Mouse (Mus musculus): Measurements from ENCODE around the gene Aldh1b1. TPM values are rescaled to one million over a fixed set of nuclear protein-coding genes. Genes with fewer than 3 reads are reported as not detected.

The Aldh1b1 gene
- polyA plus RNA-seq, 1 experiment from 2014 or later = 0.08 TPM

DNA sequence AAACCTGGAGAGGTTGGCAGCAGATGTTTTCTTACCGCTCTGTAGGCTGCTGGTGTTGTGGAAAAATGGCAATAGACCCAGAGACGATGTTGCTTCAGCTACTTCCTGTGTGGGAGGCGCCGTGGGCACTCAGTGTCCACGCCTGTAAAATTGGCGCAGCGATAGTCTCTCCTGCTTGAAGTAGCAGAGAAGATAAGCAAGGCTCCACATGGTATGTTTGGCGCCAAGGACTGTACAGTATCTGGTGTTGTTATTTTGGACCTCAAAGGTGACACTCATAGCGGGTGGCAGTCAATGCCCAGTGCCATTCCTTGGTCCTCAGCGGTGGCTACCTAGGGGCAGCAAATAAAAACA lies 34.7 kb upstream of the Aldh1b1 start:
- ChIA-PET CTCF (no interaction called here), POLR2A (no interaction called here)
- TF ChIP-seq CTCF (IDR thresholded peaks at IDR 0.05) = no peak
- ATAC-seq = no peak
- no peak for DNase-seq (ENCODE audit: low read depth, low spot score)
- no peaks in the 10 kb centered on the region for H3K27me3 ChIP-seq
- in situ Hi-C loops (cut with MboI; ENCODE audit: low pct_unique_long_range_greater_than_20kb) = no loop called here

DNA sequence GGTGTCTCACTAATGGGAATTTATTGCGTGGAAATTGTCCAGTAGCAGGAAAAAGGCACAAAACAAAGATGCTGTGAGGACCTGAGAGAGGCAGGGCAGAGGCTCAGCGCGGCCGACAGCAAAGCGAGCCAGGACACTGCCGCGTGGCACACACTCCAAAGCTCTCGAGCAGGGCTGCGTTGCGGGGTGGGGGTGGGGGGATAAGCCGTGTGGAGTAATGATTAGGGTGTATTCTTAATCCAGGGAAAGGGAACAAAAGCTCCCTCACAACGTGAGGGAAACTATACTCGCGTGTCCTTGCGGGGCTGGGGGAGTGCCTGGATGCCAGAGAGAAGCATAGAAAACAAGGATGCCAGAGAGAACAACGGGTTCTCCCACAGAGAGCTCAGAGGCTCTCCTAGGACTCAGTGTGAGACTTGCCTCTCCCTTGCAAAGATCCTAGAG lies 33.7 kb upstream of the Aldh1b1 start:
- TF ChIP-seq CTCF (IDR thresholded peaks at IDR 0.05) = no peak
- no peaks in the 10 kb centered on the region for H3K27me3 ChIP-seq
- ChIA-PET POLR2A (no interaction called here), CTCF (no interaction called here)
- ATAC-seq (no peak), DNase-seq (ENCODE audit: low read depth, low spot score) (no peak)
- in situ Hi-C loops (cut with MboI; ENCODE audit: low pct_unique_long_range_greater_than_20kb) = no loop called here

DNA sequence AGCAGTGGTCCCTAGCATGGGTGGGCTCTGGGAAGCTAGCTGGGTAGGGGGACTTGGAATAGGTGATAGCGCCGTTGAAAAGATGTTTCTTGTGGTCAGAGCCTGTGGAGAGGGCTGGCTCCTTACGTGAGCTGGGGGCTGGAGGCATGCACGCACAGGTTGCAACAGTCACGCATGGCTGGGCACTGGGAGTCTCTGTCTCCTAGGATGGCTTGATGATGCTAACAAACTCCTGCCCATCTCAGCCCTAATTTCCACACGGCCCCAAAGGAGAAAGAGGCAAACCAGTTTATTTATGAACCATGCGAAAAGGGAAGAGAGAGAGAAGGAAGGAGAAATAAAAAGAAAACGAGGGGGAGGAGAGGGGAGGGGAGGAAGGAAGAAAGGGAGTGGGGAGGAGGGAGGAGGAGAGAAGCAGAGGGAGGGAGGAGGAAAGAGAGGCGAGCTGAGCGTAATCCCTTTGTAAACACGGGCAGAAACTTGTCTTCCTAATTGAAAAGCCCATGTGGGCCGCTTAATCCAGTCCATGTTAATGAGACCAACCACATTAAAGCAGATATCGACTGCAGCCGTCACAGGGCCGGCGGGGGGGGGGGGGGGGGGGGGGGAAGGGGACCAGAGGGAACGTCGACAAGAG lies 33.1 kb upstream of the Aldh1b1 start:
- DNase-seq (ENCODE audit: low read depth, low spot score) = no peak
- no peak for ATAC-seq
- no peaks in the 10 kb centered on the region for H3K27me3 ChIP-seq
- no peak for TF ChIP-seq CTCF (IDR thresholded peaks at IDR 0.05)
- in situ Hi-C loops (cut with MboI; ENCODE audit: low pct_unique_long_range_greater_than_20kb) = no loop called here
- ChIA-PET POLR2A (no interaction called here), CTCF (no interaction called here)

DNA sequence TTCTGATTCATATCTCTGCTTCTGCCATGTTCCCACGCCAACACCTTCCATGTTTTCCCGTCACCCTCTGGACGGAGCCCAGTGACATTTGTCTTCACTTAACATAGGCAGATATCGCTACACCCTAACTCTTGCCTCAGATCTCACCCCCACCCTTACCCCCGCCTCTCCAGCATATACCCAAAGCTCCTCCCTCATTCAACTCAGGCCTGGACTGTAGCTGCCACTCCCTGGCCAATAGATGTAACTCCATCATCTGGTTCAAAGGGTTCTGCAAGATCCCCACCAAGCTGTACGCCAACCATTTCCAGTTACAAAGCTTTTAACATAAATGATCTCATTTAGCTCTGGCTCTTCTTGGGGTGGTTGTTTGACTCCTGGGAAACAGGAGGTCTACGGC lies 32.0 kb upstream of the Aldh1b1 start:
- CTCF ChIA-PET = no interaction called here
- DNase-seq (ENCODE audit: low read depth, low spot score) (no peak), ATAC-seq (no peak)
- no peak for TF ChIP-seq CTCF (IDR thresholded peaks at IDR 0.05)
- in situ Hi-C loops (cut with MboI; ENCODE audit: low pct_unique_long_range_greater_than_20kb) = no loop called here
- H3K27me3 ChIP-seq = no peaks in the 10 kb centered on the region
- POLR2A ChIA-PET = no interaction called here

GRCm38 (mm10) chr4:45767891-45768558 lies 30.8 kb upstream of the Aldh1b1 start:
- in situ Hi-C loops (cut with MboI; ENCODE audit: low pct_unique_long_range_greater_than_20kb) = no loop called here
- ATAC-seq = no peak
- CTCF ChIA-PET = no interaction called here
- DNase-seq (ENCODE audit: low read depth, low spot score) = no peak
- POLR2A ChIA-PET = no interaction called here
- TF ChIP-seq CTCF (IDR thresholded peaks at IDR 0.05) = no peak
- H3K27me3 ChIP-seq = no peaks in the 10 kb centered on the region

GRCm38 (mm10) chr4:45769141-45769540 lies 29.7 kb upstream of the Aldh1b1 start:
- in situ Hi-C loops (cut with MboI; ENCODE audit: low pct_unique_long_range_greater_than_20kb) = no loop called here
- CTCF ChIA-PET = no interaction called here
- no peaks in the 10 kb centered on the region for H3K27me3 ChIP-seq
- DNase-seq (ENCODE audit: low read depth, low spot score) (no peak), ATAC-seq (no peak)
- TF ChIP-seq CTCF (IDR thresholded peaks at IDR 0.05) = no peak
- POLR2A ChIA-PET = no interaction called here

DNA sequence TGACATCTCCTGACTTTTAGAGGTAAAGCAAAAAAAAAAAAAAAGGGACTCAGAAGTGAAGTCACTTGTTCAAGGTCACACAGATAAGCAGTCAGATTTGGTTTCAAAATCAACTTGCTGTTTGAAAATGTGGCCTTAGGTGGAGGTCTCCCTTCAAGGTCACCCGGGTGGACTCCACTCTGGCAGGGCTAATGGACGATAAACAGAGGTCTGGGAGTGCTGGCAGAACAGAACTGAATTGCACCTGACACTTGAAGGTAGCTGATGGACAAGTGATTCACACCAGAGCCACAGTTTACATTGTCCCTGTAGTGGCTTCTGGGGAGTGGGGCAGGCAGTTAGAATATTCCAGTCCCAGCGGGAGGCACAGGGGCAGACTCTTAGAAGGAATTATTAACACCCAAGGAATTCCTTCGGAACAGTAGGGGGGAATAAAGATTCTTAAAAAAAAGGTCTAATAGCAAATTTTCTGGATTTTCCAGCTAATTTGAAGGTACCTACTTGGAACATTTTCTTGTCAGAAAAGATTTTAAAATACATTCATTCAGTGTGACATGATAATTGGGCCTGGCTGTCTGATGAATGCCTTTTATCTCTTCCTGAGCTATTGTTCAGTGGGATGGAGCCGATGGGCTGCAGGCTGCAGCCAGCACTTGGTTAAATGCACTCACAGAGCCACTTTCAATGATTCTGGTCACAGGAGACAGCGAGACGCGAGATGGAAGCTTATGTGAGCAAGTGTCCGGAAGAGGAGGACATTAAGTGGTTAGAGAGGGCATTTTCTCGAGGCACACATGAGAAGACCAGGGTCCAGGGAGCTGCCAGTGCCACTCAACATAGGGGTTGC lies 28.8 kb upstream of the Aldh1b1 start:
- DNase-seq (ENCODE audit: low read depth, low spot score) (no peak), ATAC-seq (no peak)
- ChIA-PET POLR2A (no interaction called here), CTCF (interaction anchor here (1.2 to 1.3 kb wide), 2 partner anchors 12 to 351 kb away, joined by 4 read pairs; no protein-coding TSS in a partner anchor)
- TF ChIP-seq CTCF (IDR thresholded peaks at IDR 0.05) = no peak
- in situ Hi-C loops (cut with MboI; ENCODE audit: low pct_unique_long_range_greater_than_20kb) = no loop called here
- H3K27me3 ChIP-seq = no peaks in the 10 kb centered on the region

DNA sequence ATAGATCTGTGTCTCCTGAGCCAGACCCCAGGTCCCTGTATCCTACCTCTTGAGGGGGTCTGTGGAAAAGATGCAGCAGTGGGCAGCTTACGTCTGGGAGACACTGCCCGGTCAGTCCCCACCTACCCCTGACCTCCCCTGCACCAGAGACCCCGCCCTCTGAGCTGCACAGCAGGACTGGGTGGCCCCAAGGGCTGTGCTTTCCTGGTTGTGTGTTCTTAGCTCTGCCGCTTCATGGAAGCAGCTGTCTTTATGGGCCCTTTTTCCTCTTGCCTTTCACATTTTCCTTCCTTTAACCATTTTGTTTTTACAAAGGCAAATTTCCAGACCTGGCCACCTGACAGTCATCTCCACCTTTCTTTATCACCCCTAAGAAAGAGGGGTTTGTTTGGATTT lies 28.2 kb upstream of the Aldh1b1 start:
- no peaks in the 10 kb centered on the region for H3K27me3 ChIP-seq
- no peak for ATAC-seq
- no peak for DNase-seq (ENCODE audit: low read depth, low spot score)
- POLR2A ChIA-PET = interaction anchor here (0.6 kb wide), 1 partner anchor 383 kb away, joined by 9 read pairs; no protein-coding TSS in a partner anchor
- in situ Hi-C loops (cut with MboI; ENCODE audit: low pct_unique_long_range_greater_than_20kb) = no loop called here
- TF ChIP-seq CTCF (IDR thresholded peaks at IDR 0.05) = no peak
- CTCF ChIA-PET = interaction anchor here (1.1 to 1.3 kb wide), 3 partner anchors 11 to 362 kb away, joined by 3 to 4 read pairs (median 4); partner anchors contain the start of gene Slc25a51

- POLR2A ChIA-PET = interaction anchor here (0.6 to 0.7 kb wide), 2 partner anchors 41 to 383 kb away, joined by 4 to 9 read pairs; no protein-coding TSS in a partner anchor
- H3K27me3 ChIP-seq = no peaks in the 10 kb centered on the region
- CTCF ChIA-PET = interaction anchor here (1.1 to 1.2 kb wide), 2 partner anchors 353 to 363 kb away, joined by 3 to 4 read pairs; partner anchors contain the start of gene Slc25a51
- no peak for TF ChIP-seq CTCF (IDR thresholded peaks at IDR 0.05)
- DNase-seq (ENCODE audit: low read depth, low spot score) (no peak), ATAC-seq (no peak)
- in situ Hi-C loops (cut with MboI; ENCODE audit: low pct_unique_long_range_greater_than_20kb) = no loop called here
These were observed 27.6 kb upstream of the Aldh1b1 start for GRCm38 (mm10) chr4:45771173-45771572.

DNA sequence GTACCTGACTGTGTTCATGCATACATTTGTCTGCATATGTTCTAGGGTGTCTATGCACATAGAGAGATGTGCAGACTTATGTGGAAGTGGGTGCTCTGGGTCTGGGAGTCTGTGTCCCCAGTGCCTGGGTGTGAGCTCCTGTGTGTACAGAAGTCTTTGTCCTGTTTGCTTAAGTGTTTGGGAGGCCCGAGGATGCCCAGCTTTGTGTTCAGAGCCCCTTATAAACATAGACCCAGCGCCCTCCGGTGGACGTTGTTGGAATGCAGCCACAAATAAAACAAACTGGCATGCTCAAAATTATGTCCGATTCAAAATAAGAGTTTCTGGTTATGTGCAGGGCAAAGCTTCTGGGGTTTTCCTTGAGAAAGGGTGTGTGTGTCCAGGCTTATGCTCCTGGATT lies 27.2 kb upstream of the Aldh1b1 start:
- no peaks in the 10 kb centered on the region for H3K27me3 ChIP-seq
- ChIA-PET CTCF (interaction anchor here (1.1 kb wide), 1 partner anchor 363 kb away, joined by 3 read pairs; the partner anchor contains the start of gene Slc25a51), POLR2A (interaction anchor here (0.7 kb wide), 1 partner anchor 42 kb away, joined by 4 read pairs; no protein-coding TSS in a partner anchor)
- TF ChIP-seq CTCF (IDR thresholded peaks at IDR 0.05) = no peak
- in situ Hi-C loops (cut with MboI; ENCODE audit: low pct_unique_long_range_greater_than_20kb) = no loop called here
- ATAC-seq (no peak), DNase-seq (ENCODE audit: low read depth, low spot score) (peak; percentile 6)

Measured in Patski (cell line).